Mouse (Mus musculus): ENCODE measurements around the gene Tmem121b.

GRCm38 (mm10) chr6:120452384-120453102, 41.1 kb downstream of the Tmem121b start:
- no peak for TF ChIP-seq CTCF (IDR thresholded peaks at IDR 0.05; ENCODE audit: low read depth, low read length)
- TF ChIP-seq TAL1 (conservative IDR thresholded peaks at IDR 0.05; ENCODE audit: low read depth, low read length), result no peak
- no peak for TF ChIP-seq GATA1 (IDR thresholded peaks at IDR 0.05; ENCODE audit: borderline replicate concordance, low read length)
- no peak for TF ChIP-seq POLR2AphosphoS5 (IDR thresholded peaks at IDR 0.05; ENCODE audit: insufficient replicate concordance, low read depth, low read length)
- no peak for TF ChIP-seq GATA2 (IDR thresholded peaks at IDR 0.05; ENCODE audit: borderline replicate concordance, low read depth, low read length)
